Mouse (Mus musculus) forebrain, postnatal 0 days (tissue): Measurements from ENCODE around the gene Ube2c. TPM values are rescaled to one million over a fixed set of nuclear protein-coding genes. Genes with fewer than 3 reads are reported as not detected.

ENCODE experiments used
- ATAC-seq: fragments of 200-750 bp; cut with Nextera tagmentation; 2 replicates; pipeline ENCODE4 v1.8.0; 2017; ENCODE audit warnings: mild to moderate bottlenecking, moderate library complexity
- DNase-seq: peaks from one replicate; pipeline ENCODE4 v3.0.0-alpha.2; 2015
- H3K27ac ChIP-seq: fragments of 300-500 bp; sonication (generic); 2 replicates; pipeline ENCODE4 v1.5.1; 2014; ENCODE audit warnings: low read depth, mild to moderate bottlenecking, antibody characterized with exemption, low read length, moderate library complexity, mixed read lengths
- H3K27me3 ChIP-seq: fragments of 300-500 bp; sonication (generic); 2 replicates; pipeline ENCODE4 v1.6.1; 2014; ENCODE audit warnings: mild to moderate bottlenecking, low read length, mixed read lengths; ENCODE audit not compliant: insufficient read depth
- H3K36me3 ChIP-seq: fragments of 300-500 bp; sonication (generic); 2 replicates; pipeline ENCODE4 v1.6.1; 2014; ENCODE audit warnings: mild to moderate bottlenecking, moderate library complexity; ENCODE audit not compliant: insufficient read depth
- H3K4me1 ChIP-seq: fragments of 300-500 bp; sonication (generic); 2 replicates; pipeline ENCODE4 v1.6.1; 2014; ENCODE audit warnings: antibody characterized with exemption; ENCODE audit not compliant: insufficient read depth
- H3K4me2 ChIP-seq: fragments of 300-500 bp; sonication (generic); 2 replicates; pipeline ENCODE4 v1.6.1; 2014; ENCODE audit warnings: low read depth, mild to moderate bottlenecking, moderate library complexity
- H3K4me3 ChIP-seq: fragments of 300-500 bp; sonication (generic); 2 replicates; pipeline ENCODE4 v1.5.1; 2014; ENCODE audit warnings: low read depth, low read length, mixed read lengths
- H3K9ac ChIP-seq: fragments of 300-500 bp; sonication (generic); 2 replicates; pipeline ENCODE4 v1.6.1; 2014; ENCODE audit warnings: mild to moderate bottlenecking
- H3K9me3 ChIP-seq: fragments of 300-500 bp; sonication (generic); 2 replicates; pipeline ENCODE4 v1.6.1; 2016; ENCODE audit warnings: low read length
- CTCF ChIP-seq: sonication (generic); IDR thresholded peaks from 2 replicates; pipeline ENCODE4 v1.5.1; 2016; ENCODE audit warnings: antibody characterized with exemption, control low read depth, low read depth
- WGBS: fragments of 180-500 bp; shearing (Covaris S2); extraction: QIAGEN DNeasy Blood & Tissue Kit; methylation state at CpG from one replicate; pipeline ENCODE4 v1.1.7; 2014; 5-methylcytosine and 5-hydroxymethylcytosine counted together
- polyA plus RNA-seq: library from polyadenylated mRNA; unstranded; fragments of >200 nt; fragmentation: Nextera tagmentation; extraction: Ambion mirVana; gene quantifications from 2 replicates; pipeline ENCODE4 v1.2.1, GENCODE M21; 2015
- total RNA-seq: library from RNA; depleted of rRNA; stranded (reverse); fragments of >200 nt; gene quantifications from 2 replicates; pipeline ENCODE4 v1.2.3, GENCODE M21; 2014

The Ube2c gene
- total and polyA plus RNA-seq, 2 experiments from 2014 or later: 29.2 to 38.4 TPM

DNA sequence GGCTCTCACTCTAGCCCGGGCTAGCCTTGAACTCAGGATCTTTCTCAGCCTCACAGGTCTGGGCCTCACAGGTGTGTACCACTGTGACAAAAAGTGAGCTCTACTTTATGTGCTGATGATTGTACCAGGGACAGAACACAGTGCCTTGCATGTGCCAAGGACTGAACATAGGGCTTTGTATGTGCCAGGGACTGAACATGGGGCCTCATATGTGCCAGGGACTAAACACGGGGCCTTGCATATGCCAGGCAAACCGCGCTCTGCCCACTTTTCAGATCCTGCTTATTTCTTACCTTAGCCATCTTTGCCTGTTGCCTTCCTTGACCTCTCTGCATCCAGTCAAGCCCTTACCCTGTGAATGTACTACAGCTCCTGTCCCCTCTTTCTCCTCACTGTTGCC is 7.7 kb upstream of the Ube2c start:
- H3K9me3 ChIP-seq: no peaks in the 10 kb centered on the region
- H3K36me3 ChIP-seq: peaks cover 89% of the 10 kb centered on the region
- no peak overlapping the region for H3K27ac ChIP-seq
- TF ChIP-seq CTCF: no peak
- DNase-seq (no peak), ATAC-seq (no peak)
- H3K9ac ChIP-seq: no peak overlapping the region
- no peak overlapping the region for H3K4me3 ChIP-seq
- no peaks in the 10 kb centered on the region for H3K27me3 ChIP-seq
- H3K4me1 ChIP-seq: no peaks in the 10 kb centered on the region
- no peak overlapping the region for H3K4me2 ChIP-seq
- 97% methylated on average over 4 of the region's 4 CpGs for WGBS

DNA sequence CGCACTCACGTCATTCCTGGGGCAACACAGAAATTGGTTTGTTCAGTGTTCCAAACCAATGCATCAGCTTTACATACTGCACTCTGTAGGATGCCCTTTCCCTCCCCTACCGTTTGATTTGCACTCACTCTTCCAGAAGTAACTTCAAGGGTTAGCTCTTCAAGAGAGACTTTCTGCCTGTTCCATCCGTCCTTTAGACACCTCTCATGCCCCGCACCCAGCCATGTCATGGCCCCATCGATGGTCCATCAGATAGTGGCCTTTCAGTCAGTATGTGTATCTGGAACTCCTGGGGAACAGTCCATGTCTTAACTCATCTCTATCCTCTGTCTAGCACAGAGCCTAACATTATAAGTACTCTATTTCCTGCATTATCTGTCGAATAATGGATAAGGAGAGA is 7.1 kb upstream of the Ube2c start:
- no peak for ATAC-seq
- WGBS: 91% methylated on average over 7 of the region's 7 CpGs
- no peaks in the 10 kb centered on the region for H3K9me3 ChIP-seq
- no peak overlapping the region for H3K4me3 ChIP-seq
- H3K4me1 ChIP-seq: no peaks in the 10 kb centered on the region
- TF ChIP-seq CTCF: no peak
- H3K4me2 ChIP-seq: no peak overlapping the region
- no peak overlapping the region for H3K9ac ChIP-seq
- H3K36me3 ChIP-seq: peaks cover 89% of the 10 kb centered on the region
- no peak overlapping the region for H3K27ac ChIP-seq
- H3K27me3 ChIP-seq: no peaks in the 10 kb centered on the region
- no peak for DNase-seq

DNA sequence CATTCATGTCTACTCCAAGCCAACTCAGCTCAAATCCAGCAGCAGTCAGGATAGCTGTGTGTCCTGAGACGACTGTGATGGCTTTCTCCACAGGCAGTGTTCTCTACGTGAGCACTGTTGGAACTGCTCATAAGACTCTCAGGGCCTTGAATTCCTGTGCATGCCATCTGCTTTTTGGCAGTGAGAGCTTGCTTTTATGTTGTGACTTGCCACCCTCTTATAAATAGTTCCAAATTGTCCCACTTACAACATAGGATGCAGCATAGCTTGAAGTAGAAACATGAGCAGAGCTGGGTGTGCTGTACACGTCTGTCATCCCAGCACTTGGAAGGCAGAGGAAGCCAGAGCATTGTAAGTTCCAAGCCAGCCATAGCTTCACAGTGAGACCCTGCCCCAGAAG is 3.9 kb upstream of the Ube2c start:
- no peak for DNase-seq
- no peak for TF ChIP-seq CTCF
- Histone ChIP-seq H3K4me3 (no peak overlapping the region), H3K4me2 (no peak overlapping the region), H3K36me3 (peaks cover 63% of the 10 kb centered on the region), H3K4me1 (no peaks in the 10 kb centered on the region; the same call in 1 of the 2 replicates), H3K9ac (no peak overlapping the region), H3K27me3 (no peaks in the 10 kb centered on the region), H3K27ac (no peak overlapping the region), H3K9me3 (no peaks in the 10 kb centered on the region)
- ATAC-seq: no peak
- 67% methylated on average over 3 of the region's 3 CpGs for WGBS

DNA sequence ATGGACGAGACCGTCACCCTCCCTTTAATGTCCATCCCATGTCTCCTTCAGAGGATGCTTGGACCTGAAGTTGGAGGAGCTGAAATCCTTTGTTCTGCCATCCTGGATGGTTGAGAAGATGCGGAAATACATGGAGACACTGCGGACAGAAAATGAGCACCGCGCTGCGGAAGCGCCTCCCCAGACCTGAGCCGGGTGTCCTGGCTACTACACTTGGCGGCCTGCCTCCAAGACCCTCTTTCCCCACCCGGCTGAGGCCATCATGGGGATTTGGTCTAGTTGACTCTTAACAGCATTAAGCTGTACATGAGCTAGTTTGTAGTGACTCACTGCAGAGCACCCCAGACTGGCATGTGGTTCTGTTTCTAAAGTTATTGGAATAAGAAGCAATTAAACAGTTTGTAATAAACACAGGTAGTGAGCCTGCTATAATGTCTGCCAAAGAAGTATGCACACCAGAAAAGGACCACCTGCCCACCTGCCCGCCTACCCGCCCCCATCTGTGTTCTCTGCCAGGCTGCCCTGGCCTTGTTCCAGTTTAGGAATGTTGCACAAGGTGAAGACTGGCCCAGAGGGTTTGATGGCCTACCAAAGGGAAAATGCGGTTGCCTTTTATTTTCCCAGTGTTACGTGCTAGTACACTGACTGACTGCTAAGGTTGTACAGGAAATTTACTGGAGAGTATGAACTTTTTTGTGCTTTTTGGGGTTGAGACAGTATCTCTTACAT is 1.7 kb upstream of the Ube2c start:
- no peak overlapping the region for H3K27ac ChIP-seq
- no peak for ATAC-seq

DNA sequence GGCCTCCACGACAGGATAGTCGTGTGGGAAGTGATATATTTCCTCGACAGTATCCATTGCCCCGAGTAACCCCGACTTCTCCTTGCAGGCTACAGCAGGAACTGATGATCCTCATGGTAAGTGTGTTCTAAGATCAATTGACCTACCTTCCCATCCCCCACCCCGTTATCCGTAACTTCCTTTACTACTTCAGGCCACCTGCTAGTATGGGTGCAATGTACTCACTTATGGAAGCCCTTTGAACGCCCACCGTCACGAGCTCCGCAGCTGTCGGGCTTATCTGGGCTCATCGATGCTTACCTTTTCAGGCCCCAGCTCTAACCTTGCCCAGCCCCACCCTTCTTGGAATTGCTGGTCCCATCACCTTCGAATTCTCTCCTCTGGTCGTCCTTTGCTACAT is 581 bp downstream of the Ube2c start:
- DNase-seq: no peak
- peak overlapping the region; percentile 66 for H3K4me3 ChIP-seq
- no peak overlapping the region for H3K27ac ChIP-seq
- H3K27me3 ChIP-seq: no peaks in the 10 kb centered on the region
- TF ChIP-seq CTCF: no peak
- H3K9ac ChIP-seq: peak overlapping the region; percentile 44; the same call in 1 of the 2 replicates
- no peaks in the 10 kb centered on the region; the same call in 1 of the 2 replicates for H3K4me1 ChIP-seq
- no peaks in the 10 kb centered on the region for H3K9me3 ChIP-seq
- ATAC-seq: no peak
- 4% methylated on average over 15 of the region's 15 CpGs for WGBS
- peak overlapping the region; percentile 97 for H3K4me2 ChIP-seq
- peaks cover 28% of the 10 kb centered on the region for H3K36me3 ChIP-seq

More for the DNA sequence above, 1.7 kb upstream of the Ube2c start:
- no peak overlapping the region for H3K9ac ChIP-seq
- no peak overlapping the region for H3K4me3 ChIP-seq
- no peaks in the 10 kb centered on the region for H3K27me3 ChIP-seq
- TF ChIP-seq CTCF: no peak
- no peaks in the 10 kb centered on the region; the same call in 1 of the 2 replicates for H3K4me1 ChIP-seq
- WGBS: 92% methylated on average over 15 of the region's 15 CpGs
- H3K36me3 ChIP-seq: peaks cover 44% of the 10 kb centered on the region
- H3K9me3 ChIP-seq: no peaks in the 10 kb centered on the region
- no peak overlapping the region for H3K4me2 ChIP-seq
- DNase-seq: no peak

DNA sequence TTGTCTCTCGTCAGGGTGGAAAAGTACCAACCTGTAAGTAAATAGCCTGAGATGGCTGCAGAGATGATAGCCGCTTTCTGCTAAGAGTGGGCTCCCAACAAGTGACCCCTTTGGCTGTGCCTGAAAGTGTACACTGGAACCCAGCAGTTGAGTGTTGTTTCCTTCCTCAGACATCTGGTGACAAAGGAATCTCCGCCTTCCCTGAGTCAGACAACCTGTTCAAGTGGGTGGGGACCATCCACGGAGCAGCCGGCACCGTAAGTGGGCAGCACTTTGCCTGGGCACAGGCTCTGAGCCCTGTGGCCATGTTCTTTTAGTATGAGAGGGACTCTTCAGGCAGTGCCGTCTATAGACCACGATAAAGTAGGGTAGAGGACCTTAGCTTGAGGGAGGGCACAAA is 1.4 kb downstream of the Ube2c start:
- Histone ChIP-seq H3K4me3 (no peak overlapping the region), H3K4me1 (no peaks in the 10 kb centered on the region; the same call in 1 of the 2 replicates), H3K9me3 (no peaks in the 10 kb centered on the region), H3K27me3 (no peaks in the 10 kb centered on the region), H3K36me3 (peaks cover 20% of the 10 kb centered on the region), H3K4me2 (peak overlapping the region; percentile 97; the same call in 1 of the 2 replicates), H3K27ac (no peak overlapping the region), H3K9ac (no peak overlapping the region)
- TF ChIP-seq CTCF: no peak
- 74% methylated on average over 8 of the region's 8 CpGs for WGBS
- no peak for DNase-seq
- ATAC-seq: no peak

DNA sequence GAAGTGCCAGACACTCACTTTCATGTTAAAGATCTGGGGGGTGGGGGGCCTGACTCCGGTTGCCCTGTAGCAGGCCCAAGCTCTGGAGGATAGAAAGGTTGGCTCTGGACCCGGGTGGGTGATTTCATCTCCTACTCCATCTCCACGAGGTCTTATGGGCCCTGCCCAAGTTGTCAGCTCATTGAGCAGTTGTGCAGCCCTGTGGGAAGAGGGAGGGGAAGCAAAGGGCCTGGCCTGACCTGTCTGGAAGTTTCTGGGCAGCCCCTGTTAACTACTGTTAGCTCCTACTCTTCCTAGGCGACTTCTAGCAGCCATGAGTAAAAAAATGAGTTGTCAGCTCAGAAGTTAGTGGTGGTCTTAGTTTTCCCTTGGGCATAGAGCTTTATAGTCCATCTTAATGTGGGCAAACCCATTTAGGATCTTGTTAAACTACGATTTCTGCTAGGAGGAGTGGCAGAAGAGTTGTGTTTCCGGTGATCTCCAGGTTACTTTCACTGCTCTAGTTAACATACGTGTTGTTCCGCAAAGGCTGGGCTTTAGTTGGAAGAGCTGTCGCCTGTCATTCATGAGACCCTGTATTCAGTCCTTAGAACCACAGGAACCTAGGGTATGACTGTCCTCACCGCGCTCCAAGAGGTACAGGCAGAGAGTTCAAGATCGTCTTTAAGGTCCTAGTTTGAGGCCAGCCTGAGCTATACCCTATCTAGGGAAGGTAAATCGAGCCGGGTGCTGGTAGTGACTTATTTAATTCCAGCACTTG is 3.7 kb downstream of the Ube2c start:
- no peaks in the 10 kb centered on the region for H3K9me3 ChIP-seq
- H3K4me1 ChIP-seq: no peaks in the 10 kb centered on the region; the same call in 1 of the 2 replicates
- no peak for DNase-seq
- H3K27ac ChIP-seq: no peak overlapping the region
- no peaks in the 10 kb centered on the region; the same call in 1 of the 2 replicates for H3K36me3 ChIP-seq
- no peaks in the 10 kb centered on the region for H3K27me3 ChIP-seq
- no peak for TF ChIP-seq CTCF
- H3K9ac ChIP-seq: no peak overlapping the region
- WGBS: 77% methylated on average over 14 of the region's 14 CpGs
- no peak for ATAC-seq
- H3K4me3 ChIP-seq: no peak overlapping the region
- no peak overlapping the region for H3K4me2 ChIP-seq
